Mouse (Mus musculus) liver, embryonic 11.5 days (tissue): ENCODE data around the gene 4930442H23Rik. TPM values are rescaled to one million over a fixed set of nuclear protein-coding genes. Genes with fewer than 3 reads are reported as not detected.
A peak's percentile ranks its signal among the peaks of the same experiment; 100 is the strongest.

Source experiments
- ATAC-seq: fragments of 200-750 bp; cut with Nextera tagmentation; replicated peaks from 2 replicates; pipeline ENCODE4 v1.8.0; 2017; ENCODE audit warnings: moderate number of reproducible peaks, mild to moderate bottlenecking, moderate TSS enrichment, moderate library complexity; ENCODE audit not compliant: low FRiP score
- DNase-seq: peaks from one replicate; pipeline ENCODE4 v3.0.0-alpha.2; 2017; ENCODE audit warnings: low spot score
- H3K27ac ChIP-seq: fragments of 300-500 bp; sonication (generic); 2 replicates; pipeline ENCODE4 v1.5.1; 2014; ENCODE audit warnings: mild to moderate bottlenecking, low read depth, low read length, control low read depth
- H3K27me3 ChIP-seq: fragments of 300-500 bp; sonication (generic); replicated peaks from 2 replicates; pipeline ENCODE4 v1.6.1; 2014; ENCODE audit warnings: low read length, mixed read lengths; ENCODE audit not compliant: control insufficient read depth, insufficient read depth
- H3K36me3 ChIP-seq: fragments of 300-500 bp; sonication (generic); 2 replicates; pipeline ENCODE4 v1.6.1; 2014; ENCODE audit warnings: mild to moderate bottlenecking, low read length, moderate library complexity, mixed read lengths; ENCODE audit not compliant: control insufficient read depth, insufficient read depth
- H3K4me1 ChIP-seq: fragments of 300-500 bp; sonication (generic); replicated peaks from 2 replicates; pipeline ENCODE4 v1.6.1; 2014; ENCODE audit warnings: low read length, mixed read lengths; ENCODE audit not compliant: control insufficient read depth, insufficient read depth
- H3K4me2 ChIP-seq: fragments of 300-500 bp; sonication (generic); 2 replicates; pipeline ENCODE4 v1.6.1; 2014; ENCODE audit warnings: mild to moderate bottlenecking, control low read depth, moderate library complexity
- H3K4me3 ChIP-seq: fragments of 300-500 bp; sonication (generic); 2 replicates; pipeline ENCODE4 v1.5.1; 2014; ENCODE audit warnings: low read depth, low read length, control low read depth
- H3K9ac ChIP-seq: fragments of 300-500 bp; sonication (generic); 2 replicates; pipeline ENCODE4 v1.6.1; 2014; ENCODE audit warnings: low read depth, low read length, control low read depth
- H3K9me3 ChIP-seq: fragments of 300-500 bp; sonication (generic); 2 replicates; pipeline ENCODE4 v1.6.1; 2016; ENCODE audit warnings: low read length, inconsistent platforms, mixed read lengths; ENCODE audit not compliant: control insufficient read depth
- WGBS: fragments of 180-500 bp; shearing (Covaris S2); extraction: QIAGEN DNeasy Blood & Tissue Kit; methylation state at CpG from one replicate; pipeline ENCODE4 v1.1.7; 2014; 5-methylcytosine and 5-hydroxymethylcytosine counted together
- polyA plus RNA-seq: library from polyadenylated mRNA; unstranded; fragments of >200 nt; fragmentation: Nextera tagmentation; extraction: Ambion mirVana; gene quantifications from 2 replicates; pipeline ENCODE4 v1.2.1, GENCODE M21; 2014

Gene 4930442H23Rik
- polyA plus RNA-seq, 1 experiment from 2014 or later = not detected

GRCm38 (mm10) chr10:81200605-81201287 is 17.1 kb upstream of the 4930442H23Rik start:
- H3K4me2 ChIP-seq = no peak overlapping the region
- no peak for ATAC-seq
- H3K9me3 ChIP-seq = no peaks in the 10 kb centered on the region

GRCm38 (mm10) chr10:81200141-81200540 is 16.5 kb upstream of the 4930442H23Rik start:
- no peak overlapping the region for H3K4me3 ChIP-seq
- DNase-seq (no peak), ATAC-seq (no peak)
- no peak overlapping the region for H3K4me2 ChIP-seq
- H3K9ac ChIP-seq = no peak overlapping the region
- no peaks in the 10 kb centered on the region for H3K9me3 ChIP-seq
- H3K27me3 ChIP-seq = peaks cover 30% of the 10 kb centered on the region
- H3K27ac ChIP-seq = no peak overlapping the region
- peaks cover 8% of the 10 kb centered on the region; the same call in 1 of the 2 replicates for H3K4me1 ChIP-seq
- no peaks in the 10 kb centered on the region for H3K36me3 ChIP-seq
- WGBS = 80% methylated on average over 13 of the region's 13 CpGs

More at GRCm38 (mm10) chr10:81200605-81201287, 17.1 kb upstream of the 4930442H23Rik start:
- no peaks in the 10 kb centered on the region for H3K36me3 ChIP-seq
- H3K27me3 ChIP-seq = peaks cover 29% of the 10 kb centered on the region
- H3K4me1 ChIP-seq = peaks cover 8% of the 10 kb centered on the region; the same call in 1 of the 2 replicates
- H3K9ac ChIP-seq = no peak overlapping the region
- 75% methylated on average over 20 of the region's 20 CpGs for WGBS
- DNase-seq = no peak
- no peak overlapping the region for H3K27ac ChIP-seq
- H3K4me3 ChIP-seq = no peak overlapping the region

- Histone ChIP-seq H3K27ac (no peak overlapping the region), H3K4me3 (no peak overlapping the region), H3K4me2 (no peak overlapping the region), H3K36me3 (no peaks in the 10 kb centered on the region), H3K4me1 (peaks cover 14% of the 10 kb centered on the region), H3K27me3 (peaks cover 39% of the 10 kb centered on the region), H3K9me3 (no peaks in the 10 kb centered on the region), H3K9ac (no peak overlapping the region)
- DNase-seq = no peak
- no peak for ATAC-seq
- 82% methylated on average over 6 of the region's 6 CpGs for WGBS
Observed at GRCm38 (mm10) chr10:81198990-81199389, 15.3 kb upstream of the 4930442H23Rik start.

GRCm38 (mm10) chr10:81198230-81198629 is 14.6 kb upstream of the 4930442H23Rik start:
- no peaks in the 10 kb centered on the region for H3K36me3 ChIP-seq
- WGBS = 2% methylated on average over 9 of the region's 9 CpGs
- H3K4me1 ChIP-seq = peaks cover 15% of the 10 kb centered on the region
- no peak overlapping the region for H3K4me2 ChIP-seq
- no peaks in the 10 kb centered on the region for H3K9me3 ChIP-seq
- DNase-seq = no peak
- H3K4me3 ChIP-seq = no peak overlapping the region
- no peak for ATAC-seq
- H3K27ac ChIP-seq = no peak overlapping the region
- peaks cover 40% of the 10 kb centered on the region for H3K27me3 ChIP-seq
- no peak overlapping the region for H3K9ac ChIP-seq

- DNase-seq = no peak
- no peak overlapping the region for H3K4me3 ChIP-seq
- H3K9ac ChIP-seq = no peak overlapping the region
- ATAC-seq = no peak
- peaks cover 17% of the 10 kb centered on the region for H3K4me1 ChIP-seq
- no peaks in the 10 kb centered on the region for H3K36me3 ChIP-seq
- H3K27ac ChIP-seq = no peak overlapping the region
- no peaks in the 10 kb centered on the region for H3K9me3 ChIP-seq
- WGBS = 47% methylated on average over 6 of the region's 6 CpGs
- H3K4me2 ChIP-seq = no peak overlapping the region
- peaks cover 40% of the 10 kb centered on the region for H3K27me3 ChIP-seq
Observed at GRCm38 (mm10) chr10:81197305-81197704, 13.7 kb upstream of the 4930442H23Rik start.

- 64% methylated on average over 11 of the region's 11 CpGs for WGBS
- no peak overlapping the region for H3K9ac ChIP-seq
- no peak overlapping the region for H3K4me2 ChIP-seq
- no peak overlapping the region for H3K4me3 ChIP-seq
- ATAC-seq (no peak), DNase-seq (no peak)
- peaks cover 40% of the 10 kb centered on the region for H3K27me3 ChIP-seq
- no peaks in the 10 kb centered on the region for H3K9me3 ChIP-seq
- H3K36me3 ChIP-seq = no peaks in the 10 kb centered on the region; the same call in 1 of the 2 replicates
- no peak overlapping the region for H3K27ac ChIP-seq
- H3K4me1 ChIP-seq = peaks cover 23% of the 10 kb centered on the region
Observed at GRCm38 (mm10) chr10:81196470-81197065, 12.9 kb upstream of the 4930442H23Rik start.

GRCm38 (mm10) chr10:81195300-81195699 is 11.7 kb upstream of the 4930442H23Rik start:
- WGBS = 59% methylated on average over 4 of the region's 4 CpGs
- H3K4me3 ChIP-seq = no peak overlapping the region
- peaks cover 8% of the 10 kb centered on the region; the same call in 1 of the 2 replicates for H3K36me3 ChIP-seq
- ATAC-seq (no peak), DNase-seq (no peak)
- peaks cover 40% of the 10 kb centered on the region for H3K27me3 ChIP-seq
- H3K4me1 ChIP-seq = peaks cover 34% of the 10 kb centered on the region
- no peak overlapping the region for H3K4me2 ChIP-seq
- H3K27ac ChIP-seq = no peak overlapping the region
- H3K9ac ChIP-seq = no peak overlapping the region
- H3K9me3 ChIP-seq = no peaks in the 10 kb centered on the region

- Histone ChIP-seq H3K9ac (peak overlapping the region; percentile 37), H3K4me2 (peak overlapping the region; percentile 50), H3K27me3 (peaks cover 35% of the 10 kb centered on the region), H3K4me3 (peak overlapping the region; percentile 20), H3K36me3 (peaks cover 11% of the 10 kb centered on the region; the same call in 1 of the 2 replicates), H3K4me1 (peaks cover 36% of the 10 kb centered on the region), H3K9me3 (no peaks in the 10 kb centered on the region), H3K27ac (no peak overlapping the region)
- no peak for DNase-seq
- no peak for ATAC-seq
- 14% methylated on average over 37 of the region's 37 CpGs for WGBS
Observed at GRCm38 (mm10) chr10:81193991-81194774, 10.5 kb upstream of the 4930442H23Rik start.
